Mouse (Mus musculus) lung, adult 2 months (tissue): Measurements from ENCODE around the gene Hist1h2bq.
"Not testable (repeated sequence)": the region's sequence is repeated elsewhere in the genome, so short reads cannot be mapped to it uniquely, and the experiment has no call there.

Source experiments
- CTCF ChIP-seq: fragments of 200-500 bp; IDR thresholded peaks from 2 replicates; pipeline ENCODE4 v1.5.1; 2011; ENCODE audit warnings: mild to moderate bottlenecking, low read length, control low read depth; ENCODE audit not compliant: insufficient read depth
- POLR2A ChIP-seq: fragments of 200-500 bp; IDR thresholded peaks from 2 replicates; pipeline ENCODE4 v1.6.1; 2011; ENCODE audit warnings: low read depth, mild to moderate bottlenecking, control low read depth, low read length, borderline replicate concordance; ENCODE audit errors: extremely low read depth

DNA sequence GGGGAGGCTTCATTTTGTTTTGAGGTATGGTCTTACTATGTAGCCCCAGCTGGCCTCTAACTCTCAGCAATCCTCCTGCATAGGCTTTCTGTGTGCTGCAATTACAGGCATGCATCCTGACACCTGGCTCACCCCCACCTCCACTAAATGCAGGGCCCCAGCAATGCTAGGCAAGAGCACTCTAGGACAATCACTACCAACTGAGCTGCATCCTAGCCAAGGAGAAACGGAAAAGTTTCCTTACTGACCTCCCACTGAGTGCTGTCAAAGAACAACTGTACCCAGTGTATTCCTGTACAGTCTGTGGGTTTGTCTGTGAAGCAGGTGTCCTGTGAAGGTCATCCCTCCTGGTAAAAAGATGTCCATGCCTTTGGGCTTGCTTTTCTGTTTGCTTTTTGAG, 40.7 kb upstream of the Hist1h2bq start:
- not testable (repeated sequence) for TF ChIP-seq CTCF, POLR2A
